Mouse (Mus musculus) cerebellum, postnatal 25 days (tissue): Measurements from ENCODE around the gene Cmtm4.

Experiments used
- DNase-seq, 2 experiments: peaks; one replicate each; pipeline ENCODE4 v3.0.0; 2021; ENCODE audit warnings: mixed read lengths in 2 of 2

Cmtm4 gene

GRCm38 (mm10) chr8:104410628-104411273, 15.1 kb upstream of the Cmtm4 start:
- no peak for DNase-seq

GRCm38 (mm10) chr8:104408328-104409110, 12.9 kb upstream of the Cmtm4 start:
- DNase-seq: no peak

GRCm38 (mm10) chr8:104406340-104407128, 10.9 kb upstream of the Cmtm4 start:
- DNase-seq: no peak

- no peak for DNase-seq
Measured at GRCm38 (mm10) chr8:104405430-104406187, 10.0 kb upstream of the Cmtm4 start.

GRCm38 (mm10) chr8:104403596-104403995, 8.0 kb upstream of the Cmtm4 start:
- DNase-seq: no peak

- DNase-seq: peak; percentile 76
Measured at GRCm38 (mm10) chr8:104394801-104395702, 555 bp downstream of the Cmtm4 start.

GRCm38 (mm10) chr8:104393767-104394166, 1.8 kb downstream of the Cmtm4 start:
- no peak for DNase-seq

GRCm38 (mm10) chr8:104393139-104393538, 2.5 kb downstream of the Cmtm4 start:
- DNase-seq: no peak

- DNase-seq: no peak
Measured at GRCm38 (mm10) chr8:104390245-104390644, 5.4 kb downstream of the Cmtm4 start.

GRCm38 (mm10) chr8:104387980-104388379, 7.6 kb downstream of the Cmtm4 start:
- DNase-seq: peak; percentile 44 to 71

GRCm38 (mm10) chr8:104387501-104387900, 8.1 kb downstream of the Cmtm4 start:
- no peak for DNase-seq

- no peak for DNase-seq
Measured at GRCm38 (mm10) chr8:104386693-104387092, 8.9 kb downstream of the Cmtm4 start.

GRCm38 (mm10) chr8:104383977-104384376, 11.6 kb downstream of the Cmtm4 start:
- DNase-seq: no peak

GRCm38 (mm10) chr8:104383296-104383695, 12.3 kb downstream of the Cmtm4 start:
- peak in 1 of 2 experiments; percentile 49 for DNase-seq

GRCm38 (mm10) chr8:104380961-104381411, 14.6 kb downstream of the Cmtm4 start:
- peak; percentile 63 to 69 for DNase-seq

GRCm38 (mm10) chr8:104380269-104380668, 15.3 kb downstream of the Cmtm4 start:
- no peak for DNase-seq

GRCm38 (mm10) chr8:104379301-104379836, 16.2 kb downstream of the Cmtm4 start:
- no peak for DNase-seq

GRCm38 (mm10) chr8:104376669-104377068, 18.9 kb downstream of the Cmtm4 start:
- no peak for DNase-seq

- no peak for DNase-seq
Measured at GRCm38 (mm10) chr8:104375959-104376358, 19.6 kb downstream of the Cmtm4 start.

GRCm38 (mm10) chr8:104374864-104375846, 20.5 kb downstream of the Cmtm4 start:
- peak; percentile 58 to 75 for DNase-seq
